Comparison of ENCODE assay signal across 19 mouse cellular contexts in the genomic region with DNA sequence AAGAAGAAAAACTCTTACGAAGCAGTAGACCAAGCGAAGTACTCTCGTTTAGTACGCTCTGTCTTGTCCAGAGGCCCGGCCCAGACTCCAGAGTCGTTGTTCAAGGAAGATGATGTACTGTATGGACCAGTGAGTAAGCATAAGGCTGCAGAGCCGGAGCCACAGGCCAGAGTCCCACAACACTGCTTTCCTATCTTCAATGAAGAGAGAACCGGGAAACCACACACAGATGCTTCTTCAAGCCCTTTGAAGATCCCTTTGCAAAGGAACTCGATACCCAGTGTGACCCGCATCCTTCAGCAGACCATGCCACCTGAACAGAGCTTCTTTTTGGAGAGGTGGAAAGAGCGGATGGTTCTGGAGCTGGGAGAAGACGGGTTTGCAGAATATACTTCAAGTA. TPM values are rescaled to one million over a fixed set of nuclear protein-coding genes. Genes with fewer than 3 reads are reported as not detected.
DNase-seq lines count a peak whose midpoint lies in the region; ATAC-seq and TF ChIP-seq lines count a peak whose summit lies in the region.
"Had no signal": no experiment of that assay in that cellular context is flagged by ENCODE, and none has a peak within 500 bp of the region (broad histone marks: within the 10 kb centered on the region; RNA-seq: fewer than 3 reads in every experiment).

No protein-coding gene starts in this region.

- ATAC-seq in liver, embryonic 11.5 days (replicated peaks; ENCODE audit: low FRiP score), result no peak
- ATAC-seq in liver, embryonic 13.5 days (ENCODE audit: low read depth), result no peak
- ATAC-seq: lung, postnatal 0 days had no signal

- H3K27ac ChIP-seq in liver, embryonic 11.5 days (ENCODE audit: low read depth, low read length), result no peak overlapping the region
- no peak overlapping the region for H3K27ac ChIP-seq in ES-E14 (ENCODE audit: insufficient read depth, low read depth, low read length, poor library complexity, severe bottlenecking)
- H3K27ac ChIP-seq in liver, embryonic 13.5 days, result peak overlapping the region; percentile 47; the same call in 1 of the 2 replicates
- no peak overlapping the region for H3K27ac ChIP-seq in hindbrain, embryonic 10.5 days
- H3K27ac ChIP-seq: embryonic facial prominence, embryonic 12.5 days; forebrain, embryonic 12.5 days; hindbrain, embryonic 14.5 days; stomach, embryonic 15.5 days had no signal

- peaks cover 5% of the 10 kb centered on the region for H3K36me3 ChIP-seq in liver, embryonic 11.5 days (ENCODE audit: control insufficient read depth, insufficient read depth, low read length)
- H3K36me3 ChIP-seq in ES-E14 (ENCODE audit: control insufficient read depth, insufficient read depth, low read length, poor library complexity, severe bottlenecking), result peaks cover 13% of the 10 kb centered on the region
- peaks cover 22% of the 10 kb centered on the region for H3K36me3 ChIP-seq in liver, embryonic 13.5 days
- H3K36me3 ChIP-seq in hindbrain, embryonic 10.5 days, result peaks cover 29% of the 10 kb centered on the region

- H3K27me3 ChIP-seq in liver, embryonic 11.5 days (replicated peaks; ENCODE audit: control insufficient read depth, insufficient read depth, low read length), result no peaks in the 10 kb centered on the region
- no peaks in the 10 kb centered on the region for H3K27me3 ChIP-seq in liver, embryonic 13.5 days
- no peaks in the 10 kb centered on the region for H3K27me3 ChIP-seq in hindbrain, embryonic 10.5 days (ENCODE audit: insufficient read depth, poor library complexity, severe bottlenecking)
- H3K27me3 ChIP-seq: embryonic facial prominence, embryonic 12.5 days; forebrain, embryonic 12.5 days; stomach, embryonic 15.5 days had no signal

- WGBS in liver, embryonic 11.5 days, result 77% methylated on average over 12 of the region's 12 CpGs
- WGBS in liver, embryonic 13.5 days (ENCODE audit: insufficient replicate concordance), result 70% methylated on average over 12 of the region's 12 CpGs
- WGBS in hindbrain, embryonic 10.5 days, result 88% methylated on average over 12 of the region's 12 CpGs

- DNase-seq in liver, embryonic 11.5 days (ENCODE audit: low spot score), result no peak
- DNase-seq in liver (no peak), A20 (ENCODE audit: low read depth, low spot score) (peak; percentile 48), ES-E14 (ENCODE audit: low read depth, low spot score) (no peak)
- DNase-seq in liver, embryonic 13.5 days, result no peak
- no peak for DNase-seq in hindbrain, embryonic 10.5 days (ENCODE audit: low spot score)
- no peak for DNase-seq in ovary, adult 18-20 months (ENCODE audit: low spot score)
- DNase-seq: cerebellum, adult 11 months; cerebellum, postnatal 25 days; kidney, adult 2 months had no signal

- peak overlapping the region; percentile 50; the same call in 1 of the 2 replicates for H3K9ac ChIP-seq in liver, embryonic 11.5 days (ENCODE audit: low read depth, low read length)
- H3K9ac ChIP-seq in ES-E14 (ENCODE audit: insufficient read depth, low read depth, low read length, poor library complexity, severe bottlenecking), result peak overlapping the region; percentile 69
- peak overlapping the region; percentile 42 for H3K9ac ChIP-seq in liver, embryonic 13.5 days
- H3K9ac ChIP-seq: embryonic facial prominence, embryonic 12.5 days; forebrain, embryonic 12.5 days; hindbrain, embryonic 14.5 days; stomach, embryonic 15.5 days had no signal

- peak overlapping the region; percentile 89 for H3K4me2 ChIP-seq in liver, embryonic 11.5 days
- H3K4me2 ChIP-seq in liver, embryonic 13.5 days, result peak overlapping the region; percentile 85

- peak overlapping the region; percentile 72 for H3K4me3 ChIP-seq in liver, embryonic 11.5 days (ENCODE audit: low read depth, low read length)
- peak overlapping the region; percentile 46 to 79 for H3K4me3 ChIP-seq in ES-E14 (ENCODE audit: insufficient read depth in 1 of 2, low read depth in 1 of 2, low read length in 2 of 2, poor library complexity in 1 of 2, severe bottlenecking in 1 of 2)
- H3K4me3 ChIP-seq in liver, embryonic 13.5 days (replicated peaks), result peak overlapping the region; percentile 94
- H3K4me3 ChIP-seq in hindbrain, embryonic 10.5 days, result no peak overlapping the region
- H3K4me3 ChIP-seq: stomach, embryonic 15.5 days had no signal

- in situ Hi-C loops in ES-E14 (cut with MboI; ENCODE audit: low sequenced_read_pairs in 2 of 2, unreplicated experiment in 2 of 2), result no loop called here

- H3K9me3 ChIP-seq in liver, embryonic 11.5 days (ENCODE audit: control insufficient read depth, low read length), result no peaks in the 10 kb centered on the region
- no peaks in the 10 kb centered on the region for H3K9me3 ChIP-seq in ES-E14 (ENCODE audit: control insufficient read depth, insufficient read depth, low read depth, low read length)
- no peaks in the 10 kb centered on the region for H3K9me3 ChIP-seq in liver, embryonic 13.5 days (replicated peaks)
- H3K9me3 ChIP-seq in hindbrain, embryonic 10.5 days, result no peaks in the 10 kb centered on the region
- H3K9me3 ChIP-seq: embryonic facial prominence, embryonic 12.5 days; forebrain, embryonic 12.5 days; midbrain, embryonic 10.5 days; stomach, embryonic 15.5 days had no signal

- H3K4me1 ChIP-seq in liver, embryonic 11.5 days (replicated peaks; ENCODE audit: control insufficient read depth, insufficient read depth, low read length), result peaks cover 31% of the 10 kb centered on the region
- H3K4me1 ChIP-seq in ES-E14 (ENCODE audit: control insufficient read depth in 2 of 2, insufficient read depth in 2 of 2, low read length in 2 of 2, poor library complexity in 1 of 2), result peaks cover 2 to 3% of the 10 kb centered on the region in 2 experiments; a peak in 2 of 4 replicates
- peaks cover 64% of the 10 kb centered on the region for H3K4me1 ChIP-seq in liver, embryonic 13.5 days (replicated peaks)
- peaks cover 37% of the 10 kb centered on the region for H3K4me1 ChIP-seq in hindbrain, embryonic 10.5 days (replicated peaks)

TF ChIP-seq in ES-E14, 5 proteins besides CTCF, POLR2A, EP300 and RAD21:
- TF ChIP-seq MAFK (IDR thresholded peaks at IDR 0.05; ENCODE audit: insufficient read depth, low read depth, low read length) (no peak), ZC3H11A (IDR thresholded peaks at IDR 0.05; ENCODE audit: borderline replicate concordance, low read depth, low read length) (no peak), ZNF384 (IDR thresholded peaks at IDR 0.05; ENCODE audit: low read depth, low read length) (no peak), CHD2 (IDR thresholded peaks at IDR 0.05; ENCODE audit: low read depth, low read length) (no peak), HCFC1 (IDR thresholded peaks at IDR 0.05; ENCODE audit: borderline replicate concordance, insufficient read depth, low read length) (no peak)
TF ChIP-seq in ES-E14: peak in this region for 0.

RNA-seq across cellular contexts. Expression of gene Snx5, which starts 1.4 kb away (rescaled TPM):
- 168 and 171 TPM in 2 replicates for polyA plus RNA-seq in liver, embryonic 11.5 days (2014; fragmentation: Nextera tagmentation; extraction: Ambion mirVana)
- 184 and 236 TPM in 2 replicates for total RNA-seq in ES-E14 (2012; rRNA removed)
- polyA plus RNA-seq in liver, embryonic 13.5 days (2015; fragmentation: Nextera tagmentation; extraction: Ambion mirVana), result 83.9 and 94.8 TPM in 2 replicates
- 91.8 and 110 TPM in 2 replicates for polyA plus RNA-seq in hindbrain, embryonic 10.5 days (2016; fragmentation: Nextera tagmentation; extraction: Ambion mirVana)

RNA-seq across cellular contexts. Expression of gene Mgme1, which starts 1.6 kb away (rescaled TPM):
- polyA plus RNA-seq in liver, embryonic 11.5 days (2014; fragmentation: Nextera tagmentation; extraction: Ambion mirVana), result 26.0 and 26.6 TPM in 2 replicates
- total RNA-seq in ES-E14 (2012; rRNA removed), result 19.5 and 22.4 TPM in 2 replicates
- 14.0 and 14.3 TPM in 2 replicates for polyA plus RNA-seq in liver, embryonic 13.5 days (2015; fragmentation: Nextera tagmentation; extraction: Ambion mirVana)
- polyA plus RNA-seq in hindbrain, embryonic 10.5 days (2016; fragmentation: Nextera tagmentation; extraction: Ambion mirVana), result 18.5 and 25.0 TPM in 2 replicates

RNA-seq across cellular contexts. Expression of gene Ovol2, which starts 59.9 kb away (rescaled TPM):
- 0.14 TPM in 1 of 2 replicates, not detected in the other for polyA plus RNA-seq in liver, embryonic 11.5 days (2014; fragmentation: Nextera tagmentation; extraction: Ambion mirVana)
- 1.8 and 2.1 TPM in 2 replicates for total RNA-seq in ES-E14 (2012; rRNA removed)
- polyA plus RNA-seq in liver, embryonic 13.5 days (2015; fragmentation: Nextera tagmentation; extraction: Ambion mirVana), result not detected in 2 replicates
- polyA plus RNA-seq in hindbrain, embryonic 10.5 days (2016; fragmentation: Nextera tagmentation; extraction: Ambion mirVana), result 0.22 and 0.27 TPM in 2 replicates
- total RNA-seq: adrenal gland, adult 18-20 months; granulocyte monocyte progenitor cell, adult 5-6 weeks had no signal
- polyA plus RNA-seq: hindbrain, embryonic 14.5 days; midbrain, embryonic 10.5 days; neural tube, embryonic 14.5 days had no signal
